Mouse (Mus musculus): ENCODE measurements around the gene Sstr4.
A peak's percentile ranks its signal among the peaks of the same experiment; 100 is the strongest.

The Sstr4 gene

DNA sequence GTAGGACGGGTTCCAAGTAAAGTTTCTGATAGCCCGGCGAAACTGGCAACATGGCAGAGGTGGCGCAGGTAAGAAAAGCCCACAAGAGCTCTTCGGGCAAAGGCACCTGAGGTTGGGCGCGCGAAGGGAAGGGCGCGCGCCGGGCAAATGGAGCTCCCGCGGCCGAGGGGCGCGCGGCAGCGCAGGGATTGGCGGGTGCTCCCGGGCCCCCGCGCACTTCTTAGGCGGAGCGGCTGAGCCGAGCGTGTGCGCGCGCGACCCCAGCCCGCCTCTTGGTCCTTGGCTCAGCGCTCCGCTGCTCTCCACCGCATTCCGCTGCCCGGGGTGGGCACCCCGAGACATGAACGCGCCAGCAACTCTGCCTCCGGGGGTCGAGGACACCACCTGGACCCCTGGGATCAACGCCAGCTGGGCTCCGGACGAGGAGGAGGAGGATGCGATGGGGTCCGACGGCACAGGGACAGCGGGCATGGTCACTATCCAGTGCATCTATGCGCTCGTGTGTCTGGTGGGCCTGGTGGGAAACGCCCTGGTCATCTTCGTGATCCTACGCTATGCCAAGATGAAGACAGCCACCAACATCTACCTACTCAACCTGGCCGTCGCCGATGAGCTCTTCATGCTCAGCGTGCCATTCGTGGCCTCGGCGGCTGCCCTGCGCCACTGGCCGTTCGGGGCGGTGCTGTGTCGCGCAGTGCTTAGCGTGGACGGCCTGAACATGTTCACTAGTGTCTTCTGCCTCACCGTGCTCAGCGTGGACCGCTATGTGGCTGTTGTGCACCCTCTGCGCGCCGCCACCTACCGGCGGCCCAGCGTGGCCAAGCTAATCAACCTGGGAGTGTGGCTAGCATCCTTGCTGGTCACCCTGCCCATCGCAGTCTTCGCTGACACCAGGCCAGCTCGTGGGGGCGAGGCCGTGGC is at the start of gene Sstr4:
Gene Sstr4, plus strand, starts transcription at position 214 of the 921 bp plus-strand sequence.
- no peak for DNase-seq (ENCODE audit: low read depth)

DNA sequence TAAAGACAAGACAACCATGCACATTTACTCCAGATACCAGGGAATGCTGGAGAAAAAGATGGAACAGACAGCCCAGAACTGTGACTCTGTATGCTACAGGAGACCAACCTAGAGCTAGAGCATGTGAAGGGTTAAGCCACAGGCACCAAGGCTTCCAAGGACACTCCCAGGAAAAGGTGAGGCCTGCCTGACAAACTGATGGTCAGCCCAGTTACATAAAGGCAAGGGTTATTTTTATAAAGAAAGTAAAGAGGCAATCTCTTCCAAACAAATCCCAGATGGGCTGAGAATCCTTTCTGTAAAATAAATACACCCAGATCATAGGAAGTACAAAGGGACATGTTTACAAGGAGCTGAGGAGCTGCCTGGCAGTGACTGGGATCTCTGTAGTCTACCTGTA is 49.8 kb upstream of the Sstr4 start:
- DNase-seq (ENCODE audit: low read depth), result no peak

DNA sequence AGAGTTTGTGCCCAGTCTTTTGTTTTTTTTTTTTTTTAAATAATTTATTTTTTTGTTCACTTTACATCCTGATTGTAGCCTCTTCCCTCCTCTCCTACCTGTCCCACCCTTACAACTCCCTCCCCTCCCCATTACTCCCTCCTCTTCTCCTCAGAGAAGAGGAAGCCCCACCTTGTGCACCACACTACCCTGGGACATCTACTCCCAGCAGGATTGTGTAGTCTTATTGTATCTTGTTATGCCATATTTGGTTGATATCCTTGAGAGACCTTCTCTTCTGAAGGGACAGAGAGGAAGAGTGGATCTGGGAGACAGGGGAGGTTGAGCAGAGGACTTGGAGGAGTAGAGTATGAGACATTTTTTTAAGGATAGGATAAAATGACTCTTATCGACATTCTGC is 48.2 kb upstream of the Sstr4 start:
- no peak for DNase-seq (ENCODE audit: low read depth)

- no peak for DNase-seq (ENCODE audit: low read depth)
Observed at GRCm38 (mm10) chr2:148349509-148350307, 45.4 kb upstream of the Sstr4 start.

- no peak for DNase-seq (ENCODE audit: low read depth)
Observed at GRCm38 (mm10) chr2:148350460-148350859, 44.7 kb upstream of the Sstr4 start.

DNA sequence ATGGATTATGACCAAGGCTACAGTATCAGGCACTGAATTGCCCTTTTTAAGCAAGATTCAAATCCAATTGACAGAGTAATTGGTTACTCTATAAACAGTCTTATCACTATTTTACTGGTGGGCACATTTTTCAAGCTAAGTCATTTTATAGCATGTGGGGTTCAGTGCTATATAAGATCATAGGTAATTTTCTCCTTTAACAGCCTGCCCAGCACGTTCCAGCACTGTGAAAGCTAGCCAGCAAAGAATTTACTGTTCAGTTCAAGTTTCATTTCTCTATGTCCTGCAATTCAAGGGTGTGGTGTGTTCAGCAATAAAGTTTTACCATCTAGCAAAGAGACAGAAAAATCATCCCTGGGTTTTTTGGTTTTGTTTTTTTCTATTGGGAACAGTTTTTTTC is 42.5 kb upstream of the Sstr4 start:
- DNase-seq (ENCODE audit: low read depth), result no peak

GRCm38 (mm10) chr2:148357145-148357544 is 38.0 kb upstream of the Sstr4 start:
- DNase-seq (ENCODE audit: low read depth), result no peak

GRCm38 (mm10) chr2:148364536-148364935 is 30.6 kb upstream of the Sstr4 start:
- no peak for DNase-seq (ENCODE audit: low read depth)

DNA sequence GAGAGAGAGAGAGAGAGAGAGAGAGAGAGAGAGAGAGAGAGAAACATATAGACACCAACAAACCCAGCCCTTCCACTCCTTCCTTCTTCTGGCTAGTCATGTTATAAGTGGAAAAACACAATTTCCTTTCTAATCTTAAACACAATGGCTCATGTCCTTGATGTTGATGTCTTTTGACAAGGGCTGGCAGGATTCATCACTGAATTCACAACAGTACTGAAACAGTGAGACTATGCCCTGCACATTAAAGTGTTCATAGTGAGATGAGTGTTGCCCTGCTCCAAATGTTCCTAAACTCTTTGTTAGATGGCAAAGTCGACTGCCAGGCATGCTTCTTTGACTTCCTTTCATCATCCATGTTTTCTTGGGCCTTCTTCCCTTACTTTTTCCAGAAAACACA is 29.9 kb upstream of the Sstr4 start:
- DNase-seq (ENCODE audit: low read depth), result no peak

- DNase-seq (ENCODE audit: low read depth), result no peak
Observed at GRCm38 (mm10) chr2:148371743-148372630, 23.2 kb upstream of the Sstr4 start.

GRCm38 (mm10) chr2:148373602-148374071 is 21.5 kb upstream of the Sstr4 start:
- no peak for DNase-seq (ENCODE audit: low read depth)

DNA sequence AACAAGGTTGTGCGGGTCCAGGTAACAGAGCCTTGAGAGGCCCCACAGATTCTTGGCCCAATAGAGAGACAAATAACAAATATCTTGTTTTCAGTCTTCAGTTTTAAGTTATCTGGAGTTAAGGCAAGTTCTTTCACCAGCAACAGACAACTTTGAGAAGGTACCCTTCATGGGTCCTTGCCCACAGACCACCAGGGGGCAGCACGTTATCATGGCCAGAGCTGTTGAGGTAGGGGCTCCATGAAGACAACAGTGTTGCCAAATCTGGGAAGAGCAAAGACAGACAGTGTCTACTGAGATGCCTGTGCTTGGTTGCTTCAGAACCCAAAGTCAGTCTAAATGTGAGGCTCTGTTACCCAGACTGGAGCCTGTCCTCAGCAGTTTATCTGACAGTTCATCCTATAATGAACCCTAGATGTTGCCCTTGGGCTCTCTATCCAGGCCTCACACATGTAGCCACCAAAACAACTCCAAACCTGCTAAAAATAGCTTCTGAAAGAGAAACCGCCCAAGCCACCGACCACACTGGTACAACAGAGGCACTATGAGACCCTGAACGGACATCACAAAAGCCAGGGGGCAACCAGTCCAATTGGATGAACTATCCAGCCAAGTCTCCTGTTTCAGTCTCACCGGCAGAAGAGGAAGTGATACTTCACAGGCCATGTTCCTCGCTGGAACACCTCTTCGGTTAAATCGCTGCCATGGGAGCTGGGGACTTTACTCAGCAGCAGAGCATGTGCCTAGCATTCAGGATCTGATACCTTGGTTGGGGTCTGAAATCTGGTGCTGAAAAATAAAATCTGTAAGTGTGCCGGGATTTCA is 19.6 kb upstream of the Sstr4 start:
- DNase-seq (ENCODE audit: low read depth), result peak; percentile 4

- DNase-seq (ENCODE audit: low read depth), result no peak
Observed at GRCm38 (mm10) chr2:148378817-148379342, 16.3 kb upstream of the Sstr4 start.

GRCm38 (mm10) chr2:148379899-148380413 is 15.2 kb upstream of the Sstr4 start:
- DNase-seq (ENCODE audit: low read depth), result no peak

GRCm38 (mm10) chr2:148381076-148381475 is 14.1 kb upstream of the Sstr4 start:
- no peak for DNase-seq (ENCODE audit: low read depth)

DNA sequence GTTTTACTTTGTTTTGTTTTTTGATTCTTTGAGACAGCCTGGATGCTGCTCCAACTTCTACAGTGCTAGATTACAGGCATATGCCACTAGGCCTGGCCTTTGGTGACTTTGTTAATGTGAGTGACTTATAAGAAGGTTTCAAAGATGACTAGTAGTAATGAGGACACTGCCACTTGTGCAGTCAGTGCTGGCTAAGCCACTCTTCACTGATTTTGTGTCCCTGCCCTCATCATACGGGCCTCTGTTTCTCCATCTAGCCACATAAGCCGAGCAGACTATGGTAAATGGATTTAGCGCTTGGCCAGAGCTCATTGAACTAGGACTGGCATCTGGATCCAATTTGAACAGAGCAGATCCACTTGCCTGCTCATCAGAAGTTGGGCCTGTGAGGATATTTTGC is 8.7 kb upstream of the Sstr4 start:
- DNase-seq (ENCODE audit: low read depth), result no peak

DNA sequence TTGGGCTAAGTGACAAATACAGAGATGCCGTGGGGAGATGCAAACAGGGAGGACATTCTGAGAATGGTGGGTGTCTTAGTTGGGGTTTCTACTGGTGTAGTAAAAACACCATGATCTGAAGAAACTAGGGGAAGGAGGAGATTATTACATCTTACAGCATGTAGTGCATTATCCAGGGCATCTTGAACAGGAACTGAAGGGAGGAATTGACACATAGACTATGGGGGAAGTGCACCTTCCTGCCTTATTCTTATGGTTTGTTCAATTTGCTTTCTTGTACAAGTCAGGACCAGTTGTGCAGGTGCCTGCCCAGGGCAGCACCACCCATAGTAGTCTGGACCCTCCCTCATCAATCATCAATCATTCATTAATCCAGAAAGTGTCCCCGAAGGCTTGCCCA is 8.2 kb upstream of the Sstr4 start:
- no peak for DNase-seq (ENCODE audit: low read depth)

DNA sequence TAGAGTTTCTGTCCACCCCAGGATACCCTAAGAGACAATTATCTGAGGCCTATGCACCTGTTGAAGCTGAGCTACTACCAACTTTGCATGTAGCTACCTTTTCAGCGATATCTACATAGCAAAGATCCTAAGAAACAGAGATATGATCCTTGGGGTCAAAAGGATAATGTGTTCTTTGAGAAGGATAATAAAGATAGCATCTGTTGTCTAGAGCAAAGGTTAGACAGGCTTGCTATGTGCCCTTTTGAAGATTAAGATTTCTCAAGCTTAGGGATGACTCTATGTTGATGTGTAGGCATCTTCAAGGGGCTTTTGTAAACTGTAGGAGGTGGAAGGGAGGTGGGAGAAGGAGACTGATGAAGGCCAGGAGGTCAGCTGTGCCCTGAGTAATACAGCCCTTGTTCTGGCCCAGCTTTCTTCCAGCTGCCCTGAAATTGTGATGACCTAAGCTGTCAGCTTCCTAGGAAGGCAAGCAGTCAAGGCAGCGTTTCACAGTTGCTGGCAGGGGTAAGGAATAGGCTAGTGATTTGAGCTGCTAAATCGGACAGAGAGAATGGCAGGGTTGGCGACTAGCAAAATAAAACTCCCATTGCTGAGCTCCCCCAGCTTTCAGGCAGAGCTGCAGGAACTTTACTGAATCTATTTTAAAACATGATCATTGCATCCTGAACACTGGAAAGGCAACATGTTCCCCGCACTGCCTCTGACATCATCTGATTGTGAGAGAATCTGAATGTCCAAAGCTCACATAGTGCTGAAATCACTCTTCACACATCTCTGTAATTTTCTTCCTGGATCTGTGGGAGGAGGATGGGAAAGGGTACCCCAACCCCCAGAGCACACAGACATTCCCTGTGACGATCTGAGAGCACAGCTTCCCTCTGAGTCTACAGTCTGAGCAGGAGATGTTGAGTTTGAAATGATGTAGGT is 7.2 kb upstream of the Sstr4 start:
- no peak for DNase-seq (ENCODE audit: low read depth)

- DNase-seq (ENCODE audit: low read depth), result no peak
Observed at GRCm38 (mm10) chr2:148393149-148393548, 2.0 kb upstream of the Sstr4 start.
